In the genomic region with DNA sequence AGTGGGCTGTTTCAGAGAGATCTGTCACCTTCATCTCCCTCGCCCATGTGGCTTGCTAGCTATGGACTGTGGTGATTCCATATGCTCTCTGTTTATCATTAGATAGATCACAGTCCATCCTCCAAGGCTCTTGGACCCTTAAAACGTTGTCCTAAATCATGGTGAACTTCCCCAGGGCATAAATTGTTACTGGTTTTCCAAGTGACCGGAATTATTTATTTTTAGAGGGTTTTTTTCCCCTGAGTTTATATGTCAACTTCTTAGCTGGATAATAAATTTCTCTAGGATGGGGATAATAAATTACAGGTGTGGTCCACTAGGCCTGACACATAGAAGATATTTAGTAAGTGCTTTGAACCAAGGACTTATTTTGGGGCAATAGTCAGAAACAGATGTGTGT, we compare ENCODE assay signal across 28 mouse cellular contexts.
"Had no signal": no experiment of that assay in that cellular context is flagged by ENCODE, and none has a peak within 500 bp of the region (broad histone marks: within the 10 kb centered on the region; RNA-seq: fewer than 3 reads in every experiment).

No protein-coding gene starts in this region.

- H3K4me2 ChIP-seq: embryonic facial prominence, embryonic 12.5 days; embryonic facial prominence, embryonic 13.5 days; embryonic facial prominence, embryonic 15.5 days; forebrain, embryonic 12.5 days; forebrain, embryonic 13.5 days; forebrain, embryonic 15.5 days had no signal

- H3K36me3 ChIP-seq: embryonic facial prominence, embryonic 10.5 days; embryonic facial prominence, embryonic 12.5 days; embryonic facial prominence, embryonic 13.5 days; embryonic facial prominence, embryonic 15.5 days; forebrain, embryonic 10.5 days; forebrain, embryonic 12.5 days; forebrain, embryonic 15.5 days had no signal

- DNase-seq: cerebellum, adult 2 months; cerebellum, adult 8-10 months; cerebellum, adult 9-10 months; cerebellum, adult 9-11 months; cerebellum, postnatal 10 days; cerebellum, postnatal 14 days; cerebellum, postnatal 25 days; cerebellum, postnatal 36 days; embryo, embryonic 11 days; forebrain, postnatal 0 days; gastrocnemius, adult 2 months; gastrocnemius, postnatal 10 days; gastrocnemius, postnatal 14 days; gastrocnemius, postnatal 25 days; gastrocnemius, postnatal 36 days; heart, adult 18-20 months; heart, adult 2 months had no signal

- H3K4me1 ChIP-seq: embryonic facial prominence, embryonic 10.5 days; embryonic facial prominence, embryonic 12.5 days; embryonic facial prominence, embryonic 13.5 days; embryonic facial prominence, embryonic 15.5 days; forebrain, embryonic 10.5 days; forebrain, embryonic 12.5 days; forebrain, embryonic 13.5 days; forebrain, embryonic 15.5 days had no signal

- H3K4me3 ChIP-seq: embryonic facial prominence, embryonic 10.5 days; embryonic facial prominence, embryonic 12.5 days; embryonic facial prominence, embryonic 13.5 days; embryonic facial prominence, embryonic 15.5 days; erythroblast, embryonic 14.5 days; forebrain, embryonic 10.5 days; forebrain, embryonic 12.5 days; forebrain, embryonic 13.5 days; forebrain, embryonic 15.5 days; gastrocnemius, adult 2 months; heart, adult 2 months had no signal

- ATAC-seq: forebrain, embryonic 13.5 days; forebrain, embryonic 14.5 days; forebrain, embryonic 15.5 days; forebrain, embryonic 16.5 days; forebrain, postnatal 0 days had no signal

- H3K9ac ChIP-seq: embryonic facial prominence, embryonic 12.5 days; embryonic facial prominence, embryonic 13.5 days; embryonic facial prominence, embryonic 15.5 days; forebrain, embryonic 12.5 days; forebrain, embryonic 13.5 days; forebrain, embryonic 15.5 days; forebrain, postnatal 0 days had no signal

- H3K9me3 ChIP-seq: embryonic facial prominence, embryonic 10.5 days; embryonic facial prominence, embryonic 12.5 days; embryonic facial prominence, embryonic 13.5 days; embryonic facial prominence, embryonic 15.5 days; forebrain, embryonic 10.5 days; forebrain, embryonic 12.5 days; forebrain, embryonic 13.5 days; forebrain, embryonic 15.5 days had no signal

- H3K27ac ChIP-seq: embryonic facial prominence, embryonic 10.5 days; embryonic facial prominence, embryonic 12.5 days; embryonic facial prominence, embryonic 13.5 days; embryonic facial prominence, embryonic 15.5 days; forebrain, embryonic 10.5 days; forebrain, embryonic 12.5 days; forebrain, embryonic 13.5 days; forebrain, embryonic 15.5 days; gastrocnemius, adult 2 months; heart, adult 2 months had no signal

- H3K27me3 ChIP-seq: embryonic facial prominence, embryonic 12.5 days; embryonic facial prominence, embryonic 13.5 days; embryonic facial prominence, embryonic 15.5 days; forebrain, embryonic 12.5 days; forebrain, embryonic 13.5 days; forebrain, embryonic 15.5 days had no signal
